Mouse (Mus musculus) embryo, embryonic 11 days (tissue): ENCODE measurements at regions not wholly inside any gene's neighbourhood (a gene's known extent, or its start where the extent isn't known, plus 50 kb on each side); places are given as distances from the start of the nearest gene placed in this dataset.

ENCODE experiments used
- DNase-seq: peaks from one replicate; pipeline ENCODE4 v3.0.0-alpha.2; 2015

DNA sequence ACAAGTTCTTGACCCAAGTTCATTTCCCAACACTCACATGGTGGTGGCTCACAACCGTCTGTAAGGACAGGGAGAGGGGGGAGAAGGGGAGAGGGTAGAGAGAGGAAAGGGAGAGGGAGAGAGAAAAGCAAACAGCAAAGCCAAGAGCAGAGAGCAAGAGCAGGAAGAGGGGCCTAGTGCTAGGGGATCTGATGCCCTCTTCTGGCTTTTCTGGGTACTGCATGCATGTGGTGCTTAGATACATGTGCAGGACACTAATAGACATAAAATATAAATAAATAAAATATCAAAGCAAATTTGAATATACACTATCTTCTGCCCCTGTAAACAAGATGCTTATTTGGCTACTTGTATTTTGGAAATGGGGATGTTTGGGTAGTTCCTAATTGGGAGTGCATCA is 91.2 kb downstream of the Rnf138rt1 start:
- peak; percentile 21 for DNase-seq
